Mouse (Mus musculus): ENCODE results near the gene Trim30b. TPM values are rescaled to one million over a fixed set of nuclear protein-coding genes. Genes with fewer than 3 reads are reported as not detected.
"Not testable (repeated sequence)": the region's sequence is repeated elsewhere in the genome, so short reads cannot be mapped to it uniquely, and the experiment has no call there.

The Trim30b gene
- polyA plus RNA-seq, 1 experiment: not detected

- no peak for TF ChIP-seq TAL1 (IDR thresholded peaks at IDR 0.05; ENCODE audit: low read length)
- no peak for TF ChIP-seq GATA1 (IDR thresholded peaks at IDR 0.05; ENCODE audit: low read length)
- Histone ChIP-seq H3K4me1 (ENCODE audit: control insufficient read depth) (no peaks in the 10 kb centered on the region), H3K27me3 (ENCODE audit: control insufficient read depth) (no peaks in the 10 kb centered on the region), H3K36me3 (ENCODE audit: control insufficient read depth) (no peaks in the 10 kb centered on the region), H3K9me3 (ENCODE audit: control insufficient read depth, low read length) (no peaks in the 10 kb centered on the region), H3K4me3 (replicated peaks) (no peak overlapping the region)
Observed at GRCm38 (mm10) chr7:104322028-104322427, 47.7 kb downstream of the Trim30b start.

DNA sequence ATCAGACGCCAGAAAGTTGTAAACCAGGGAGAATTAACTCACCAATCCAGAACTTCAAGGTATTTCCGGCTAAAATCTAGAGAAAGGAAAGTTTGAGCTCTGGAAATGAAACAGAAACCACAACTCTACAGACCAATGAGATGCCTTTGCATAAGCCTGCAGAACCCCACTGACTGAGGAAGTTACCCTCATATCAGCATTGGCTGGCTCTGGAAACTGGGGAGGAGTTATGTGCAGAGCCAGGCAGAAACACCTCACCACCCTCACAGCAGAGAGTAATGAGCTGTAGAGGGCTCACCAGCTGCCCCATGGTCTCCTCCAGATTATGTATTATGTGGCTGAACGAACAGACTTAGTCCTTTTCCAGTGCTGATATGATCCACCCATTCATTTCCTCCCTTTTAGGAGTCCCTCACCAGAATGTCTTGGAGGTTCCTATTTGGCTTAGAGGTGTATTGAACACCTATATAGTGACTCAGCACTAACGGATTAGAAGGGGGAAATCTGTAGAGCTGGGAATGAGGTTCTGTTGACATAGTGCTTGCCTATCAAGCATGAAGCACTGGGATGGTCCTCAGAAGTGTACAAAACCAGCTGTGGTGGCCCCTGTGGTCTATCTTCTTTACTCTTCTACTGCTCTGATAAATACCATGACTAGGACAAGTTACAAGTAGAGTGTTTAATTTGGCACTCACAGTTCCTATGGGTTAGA is 54.2 kb downstream of the Trim30b start, which contains the start of gene Trim12a:
Gene Trim12a, minus strand, starts transcription at position 98 of the 712 bp plus-strand sequence.
- H3K4me1 ChIP-seq (ENCODE audit: control insufficient read depth); H3K27me3 ChIP-seq (ENCODE audit: control insufficient read depth); H3K36me3 ChIP-seq (ENCODE audit: control insufficient read depth); H3K4me3 ChIP-seq (replicated peaks); H3K9me3 ChIP-seq (ENCODE audit: control insufficient read depth, low read length): not testable (repeated sequence)

DNA sequence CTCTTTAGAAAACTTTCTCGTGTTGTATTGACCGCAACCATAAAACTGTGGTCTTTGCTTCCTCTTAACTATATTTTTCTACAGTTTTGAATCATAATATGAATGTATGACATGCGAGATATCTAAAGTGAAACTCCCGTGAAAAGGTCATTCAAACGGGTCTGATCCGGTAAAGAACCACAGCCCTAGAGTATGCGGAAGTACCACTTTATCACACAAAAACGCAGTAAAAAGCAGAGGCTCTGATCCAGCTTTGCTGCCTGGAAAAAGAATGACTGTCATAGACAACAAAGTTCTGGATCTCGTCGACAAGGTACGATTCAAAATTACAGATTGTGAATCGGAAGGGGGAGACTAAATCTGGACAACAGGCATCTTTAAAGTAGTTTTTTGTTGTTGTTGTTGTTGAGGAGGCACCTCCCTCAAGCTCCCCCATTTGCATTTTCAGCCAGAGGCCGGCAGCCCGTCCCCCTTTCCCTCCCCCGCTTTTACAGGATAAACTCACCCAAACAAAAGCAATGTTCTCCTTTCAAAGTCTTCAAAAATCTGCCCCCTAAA is 54.8 kb downstream of the Trim30b start:
- Histone ChIP-seq H3K4me3 (replicated peaks) (no peak overlapping the region), H3K9me3 (ENCODE audit: control insufficient read depth, low read length) (no peaks in the 10 kb centered on the region), H3K36me3 (ENCODE audit: control insufficient read depth) (no peaks in the 10 kb centered on the region), H3K27me3 (ENCODE audit: control insufficient read depth) (no peaks in the 10 kb centered on the region), H3K4me1 (ENCODE audit: control insufficient read depth) (no peaks in the 10 kb centered on the region)
- TF ChIP-seq GATA1 (IDR thresholded peaks at IDR 0.05; ENCODE audit: low read length): no peak
- no peak for TF ChIP-seq TAL1 (IDR thresholded peaks at IDR 0.05; ENCODE audit: low read length)

Other genes starting within 250 kb of the Trim30b start
- gene Ubqln5, start 240.1 kb downstream of the Trim30b start, polyA plus RNA-seq (2012): not detected in 2 replicates
- gene Olfr643, start 232.5 kb downstream of the Trim30b start, polyA plus RNA-seq (2012): not detected in 2 replicates
- gene Ubqln3, start 226.6 kb downstream of the Trim30b start, polyA plus RNA-seq (2012): not detected in 2 replicates
- not detected in 2 replicates for gene Ubqlnl, start 219.3 kb downstream of the Trim30b start, polyA plus RNA-seq (2012)
- gene Olfm5, start 205.1 kb downstream of the Trim30b start, polyA plus RNA-seq (2012): not detected in 2 replicates
- 0.03 TPM in 1 of 2 replicates, not detected in the other for gene Olfr648, start 186.5 kb downstream of the Trim30b start, polyA plus RNA-seq (2012)
- not detected in 2 replicates for gene Olfr649, start 173.9 kb downstream of the Trim30b start, polyA plus RNA-seq (2012)
- not detected in 2 replicates for gene Trim6, start 151.1 kb downstream of the Trim30b start, polyA plus RNA-seq (2012)
- not detected in 2 replicates for gene Trim34a, start 125.4 kb downstream of the Trim30b start, polyA plus RNA-seq (2012)
- 0.03 TPM in 1 of 2 replicates, not detected in the other for gene Trim5, start 81.8 kb downstream of the Trim30b start, polyA plus RNA-seq (2012)
- gene Trim12a, start 54.4 kb downstream of the Trim30b start, polyA plus RNA-seq (2012): not detected in 2 replicates
- not detected in 2 replicates for gene Trim34b, start 40.4 kb downstream of the Trim30b start, polyA plus RNA-seq (2012)
- 0.04 and 0.05 TPM in 2 replicates for gene Trim12c, start 16.5 kb downstream of the Trim30b start, polyA plus RNA-seq (2012)
- gene Trim30c, start 31.0 kb upstream of the Trim30b start, polyA plus RNA-seq (2012): not detected in 2 replicates
- gene Trim30a, start 95.3 kb upstream of the Trim30b start, polyA plus RNA-seq (2012): not detected in 2 replicates
- not detected in 2 replicates for gene Trim30d, start 138.0 kb upstream of the Trim30b start, polyA plus RNA-seq (2012)
- not detected in 2 replicates for gene Olfr651, start 180.2 kb upstream of the Trim30b start, polyA plus RNA-seq (2012)
- not detected in 2 replicates for gene Olfr652, start 191.0 kb upstream of the Trim30b start, polyA plus RNA-seq (2012)
- gene Olfr653, start 207.4 kb upstream of the Trim30b start, polyA plus RNA-seq (2012): not detected in 2 replicates
- not detected in 2 replicates for gene Olfr654, start 217.1 kb upstream of the Trim30b start, polyA plus RNA-seq (2012)
- not detected in 2 replicates for gene Olfr655, start 231.9 kb upstream of the Trim30b start, polyA plus RNA-seq (2012)
- not detected in 2 replicates for gene Olfr656, start 244.1 kb upstream of the Trim30b start, polyA plus RNA-seq (2012)